Mouse (Mus musculus) myocyte (in vitro differentiated cells): Measurements from ENCODE around the gene Man1c1.

Source experiments
- CEBPB ChIP-seq: IDR thresholded peaks from 2 replicates; pipeline ENCODE4 v1.6.1; 2011; ENCODE audit warnings: mild to moderate bottlenecking, moderate library complexity; ENCODE audit not compliant: poor library complexity, insufficient read depth, severe bottlenecking
- E2F4 ChIP-seq: IDR thresholded peaks from one replicate; pipeline ENCODE4 v1.6.1; 2011; ENCODE audit warnings: mild to moderate bottlenecking, control low read depth, moderate library complexity; ENCODE audit not compliant: insufficient read depth
- MAX ChIP-seq: IDR thresholded peaks from one replicate; pipeline ENCODE4 v1.6.1; 2011; ENCODE audit warnings: low read depth, mild to moderate bottlenecking, control low read depth
- POLR2A ChIP-seq: IDR thresholded peaks from one replicate; pipeline ENCODE4 v1.6.1; 2011; ENCODE audit warnings: low read depth, mild to moderate bottlenecking, control low read depth, moderate library complexity; ENCODE audit not compliant: insufficient read length
- POLR2AphosphoS2 ChIP-seq: IDR thresholded peaks from one replicate; pipeline ENCODE4 v1.6.1; 2011; ENCODE audit warnings: low read depth, control low read depth; ENCODE audit not compliant: insufficient read length
- TCF12 ChIP-seq: IDR thresholded peaks from one replicate; pipeline ENCODE4 v1.6.1; 2011; ENCODE audit warnings: mild to moderate bottlenecking, control low read depth; ENCODE audit not compliant: poor library complexity, insufficient read depth, severe bottlenecking

- TF ChIP-seq TCF12 = no peak
- peak; percentile 12 for TF ChIP-seq POLR2AphosphoS2
- TF ChIP-seq POLR2A = peak; percentile 63
- TF ChIP-seq MAX = no peak
- no peak for TF ChIP-seq E2F4
- TF ChIP-seq CEBPB = no peak
These were observed 152.4 kb downstream of the Man1c1 start, which contains the start of gene Selenon for GRCm38 (mm10) chr4:134551494-134552316.
